Mouse (Mus musculus): ENCODE measurements around the gene Ccdc13.

Gene Ccdc13

GRCm38 (mm10) chr9:121838829-121839621 is at the start of gene Ccdc13:
Gene Ccdc13, minus strand, starts transcription at chr9:121839461.
- DNase-seq = peak; percentile 91

- no peak for DNase-seq
These were observed 42.8 kb upstream of the Ccdc13 start for GRCm38 (mm10) chr9:121882015-121882457.

GRCm38 (mm10) chr9:121881301-121881700 is 42.0 kb upstream of the Ccdc13 start:
- no peak for DNase-seq

GRCm38 (mm10) chr9:121880840-121881239 is 41.6 kb upstream of the Ccdc13 start:
- DNase-seq = peak; percentile 87

GRCm38 (mm10) chr9:121877052-121877740 is 37.9 kb upstream of the Ccdc13 start:
- no peak for DNase-seq

GRCm38 (mm10) chr9:121873578-121873977 is 34.3 kb upstream of the Ccdc13 start:
- DNase-seq = no peak

- DNase-seq = no peak
These were observed 32.9 kb upstream of the Ccdc13 start for GRCm38 (mm10) chr9:121872062-121872683.

- DNase-seq = no peak
These were observed 30.8 kb upstream of the Ccdc13 start for GRCm38 (mm10) chr9:121869973-121870515.

- DNase-seq = no peak
These were observed 30.2 kb upstream of the Ccdc13 start for GRCm38 (mm10) chr9:121869432-121869831.

GRCm38 (mm10) chr9:121868236-121868635 is 29.0 kb upstream of the Ccdc13 start:
- DNase-seq = no peak

GRCm38 (mm10) chr9:121867632-121868031 is 28.4 kb upstream of the Ccdc13 start:
- no peak for DNase-seq

GRCm38 (mm10) chr9:121865425-121866008 is 26.3 kb upstream of the Ccdc13 start:
- no peak for DNase-seq

GRCm38 (mm10) chr9:121864837-121865236 is 25.6 kb upstream of the Ccdc13 start:
- no peak for DNase-seq

GRCm38 (mm10) chr9:121860921-121861320 is 21.7 kb upstream of the Ccdc13 start:
- DNase-seq = no peak

- DNase-seq = no peak
These were observed 20.1 kb upstream of the Ccdc13 start for GRCm38 (mm10) chr9:121859345-121859744.

GRCm38 (mm10) chr9:121858153-121858488 is 18.9 kb upstream of the Ccdc13 start, which contains the start of gene Higd1a:
Gene Higd1a, minus strand, starts transcription at chr9:121858362.
- DNase-seq = no peak

- DNase-seq = peak; percentile 99
These were observed 18.4 kb upstream of the Ccdc13 start for GRCm38 (mm10) chr9:121857474-121858152.

- DNase-seq = no peak
These were observed 17.6 kb upstream of the Ccdc13 start for GRCm38 (mm10) chr9:121856649-121857416.

- DNase-seq = no peak
These were observed 15.0 kb upstream of the Ccdc13 start for GRCm38 (mm10) chr9:121854246-121854645.

- no peak for DNase-seq
These were observed 8.6 kb upstream of the Ccdc13 start for GRCm38 (mm10) chr9:121847842-121848241.

GRCm38 (mm10) chr9:121847138-121847537 is 7.9 kb upstream of the Ccdc13 start:
- no peak for DNase-seq

Measured in thymus, postnatal 4 days (tissue).